Mouse (Mus musculus) neural tube, embryonic 14.5 days (tissue): ENCODE measurements around the gene Timm22. TPM values are rescaled to one million over a fixed set of nuclear protein-coding genes. Genes with fewer than 3 reads are reported as not detected.
A peak's percentile ranks its signal among the peaks of the same experiment; 100 is the strongest.

Source experiments
- ATAC-seq: fragments of 200-750 bp; cut with Nextera tagmentation; 2 replicates; pipeline ENCODE4 v1.8.0; 2017; ENCODE audit warnings: low read depth, mild to moderate bottlenecking, moderate TSS enrichment, moderate library complexity
- H3K27ac ChIP-seq: fragments of 300-500 bp; sonication (generic); 2 replicates; pipeline ENCODE4 v1.5.1; 2014; ENCODE audit warnings: low read depth, mild to moderate bottlenecking, control low read depth, low read length, moderate library complexity, mixed read lengths
- H3K27me3 ChIP-seq: fragments of 300-500 bp; sonication (generic); 2 replicates; pipeline ENCODE4 v1.6.1; 2014; ENCODE audit warnings: low read length; ENCODE audit not compliant: control insufficient read depth, insufficient read depth
- H3K36me3 ChIP-seq: fragments of 300-500 bp; sonication (generic); 2 replicates; pipeline ENCODE4 v1.6.1; 2014; ENCODE audit warnings: low read length, mixed read lengths; ENCODE audit not compliant: control insufficient read depth, insufficient read depth
- H3K4me1 ChIP-seq: fragments of 300-500 bp; sonication (generic); 2 replicates; pipeline ENCODE4 v1.6.1; 2014; ENCODE audit warnings: low read length; ENCODE audit not compliant: control insufficient read depth, insufficient read depth
- H3K4me2 ChIP-seq: fragments of 300-500 bp; sonication (generic); 2 replicates; pipeline ENCODE4 v1.6.1; 2014; ENCODE audit warnings: mild to moderate bottlenecking, low read depth, low read length, control low read depth
- H3K4me3 ChIP-seq: fragments of 300-500 bp; sonication (generic); 2 replicates; pipeline ENCODE4 v1.5.1; 2014; ENCODE audit warnings: low read depth, low read length, control low read depth, mixed read lengths
- H3K9ac ChIP-seq: fragments of 300-500 bp; sonication (generic); replicated peaks from 2 replicates; pipeline ENCODE4 v1.6.1; 2014; ENCODE audit warnings: low read depth, mild to moderate bottlenecking, control low read depth, low read length, mixed read lengths
- H3K9me3 ChIP-seq: fragments of 300-500 bp; sonication (generic); 2 replicates; pipeline ENCODE4 v1.6.1; 2016; ENCODE audit warnings: low read length; ENCODE audit not compliant: control insufficient read depth
- WGBS: fragments of 180-500 bp; shearing (Covaris S2); extraction: QIAGEN DNeasy Blood & Tissue Kit; methylation state at CpG from one replicate; pipeline ENCODE4 v1.1.7; 2014; 5-methylcytosine and 5-hydroxymethylcytosine counted together
- polyA plus RNA-seq: library from polyadenylated mRNA; unstranded; fragments of >200 nt; fragmentation: Nextera tagmentation; extraction: Ambion mirVana; gene quantifications from 2 replicates; pipeline ENCODE4 v1.2.1, GENCODE M21; 2014

Gene Timm22
- polyA plus RNA-seq, 1 experiment from 2014 or later, result 116 TPM

DNA sequence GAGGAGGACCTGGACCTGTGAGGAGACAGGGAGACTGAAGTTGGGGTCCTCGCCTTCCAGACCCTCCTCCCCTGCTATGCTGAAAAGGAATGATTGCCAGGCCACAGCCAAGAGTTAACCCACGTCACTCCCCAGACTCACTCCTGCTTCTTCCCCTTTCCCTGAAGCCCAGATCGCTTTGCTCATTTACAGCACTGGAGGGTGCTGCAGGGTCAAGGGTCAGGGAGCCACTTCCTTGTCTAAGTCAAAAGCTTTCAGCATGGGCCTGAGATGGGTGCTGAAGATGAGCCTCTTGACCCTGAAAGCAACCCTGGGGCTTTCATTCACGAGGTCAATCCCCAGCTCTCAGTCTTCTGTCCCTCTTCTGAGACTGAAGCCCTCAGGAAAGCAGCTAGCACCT is 12.4 kb downstream of the Timm22 start:
- H3K9ac ChIP-seq, result no peak overlapping the region
- H3K4me2 ChIP-seq, result no peak overlapping the region
- H3K9me3 ChIP-seq, result no peaks in the 10 kb centered on the region
- 69% methylated on average over 4 of the region's 4 CpGs for WGBS
- no peak overlapping the region for H3K4me3 ChIP-seq
- H3K27me3 ChIP-seq, result no peaks in the 10 kb centered on the region
- peaks cover 80% of the 10 kb centered on the region for H3K36me3 ChIP-seq
- ATAC-seq, result no peak
- no peak overlapping the region for H3K27ac ChIP-seq
- no peaks in the 10 kb centered on the region for H3K4me1 ChIP-seq

DNA sequence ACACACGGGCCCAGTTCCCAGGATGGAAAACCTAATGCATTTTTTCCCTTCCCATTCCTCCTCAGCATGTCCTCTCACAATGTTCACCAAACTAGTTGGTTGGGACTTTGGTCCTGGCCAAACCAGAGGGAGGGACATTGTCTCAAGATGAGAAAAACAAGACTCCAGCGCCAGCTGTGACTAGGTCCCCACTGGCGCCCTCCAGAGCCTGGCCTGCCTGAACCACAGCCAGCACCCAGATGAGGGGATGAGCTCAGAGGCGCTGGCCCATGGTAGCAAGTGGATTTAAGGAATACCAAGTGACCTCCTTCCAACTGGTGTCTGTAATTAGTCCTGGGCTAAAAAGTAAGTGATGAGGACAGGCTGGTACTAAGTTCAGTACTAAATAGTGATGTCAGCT is 14.1 kb downstream of the Timm22 start:
- H3K4me1 ChIP-seq, result no peaks in the 10 kb centered on the region
- no peak overlapping the region for H3K4me2 ChIP-seq
- no peaks in the 10 kb centered on the region for H3K9me3 ChIP-seq
- no peak for ATAC-seq
- no peak overlapping the region for H3K27ac ChIP-seq
- no peaks in the 10 kb centered on the region for H3K27me3 ChIP-seq
- WGBS, result 73% methylated on average over 4 of the region's 4 CpGs
- no peak overlapping the region for H3K4me3 ChIP-seq
- no peak overlapping the region for H3K9ac ChIP-seq
- H3K36me3 ChIP-seq, result peaks cover 72% of the 10 kb centered on the region

DNA sequence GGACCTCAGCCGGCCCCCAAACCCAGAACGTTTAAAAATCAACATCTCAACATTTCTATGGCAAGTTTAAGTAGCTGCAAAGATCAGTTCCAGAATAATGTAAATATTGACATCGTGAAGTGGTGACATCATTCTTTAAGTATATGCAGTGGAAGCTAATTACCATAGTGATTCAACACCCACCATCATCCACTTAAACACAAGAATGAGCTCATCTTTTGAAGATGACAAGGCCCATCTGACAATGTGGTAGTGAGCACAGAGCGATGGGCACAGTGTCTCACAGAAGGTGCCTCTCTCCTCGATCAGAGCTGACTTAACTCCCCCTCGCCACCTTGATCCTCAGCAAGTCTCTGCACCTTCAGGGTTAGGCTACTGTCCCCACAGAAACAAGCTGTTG is 19.0 kb downstream of the Timm22 start:
- Histone ChIP-seq H3K27ac (no peak overlapping the region), H3K4me1 (0 out of 2 replicates have a peak, but pooled peaks cover 2% of the 10 kb centered on the region), H3K9me3 (no peaks in the 10 kb centered on the region), H3K9ac (no peak overlapping the region), H3K4me3 (no peak overlapping the region), H3K4me2 (no peak overlapping the region), H3K27me3 (no peaks in the 10 kb centered on the region), H3K36me3 (peaks cover 35% of the 10 kb centered on the region)
- 88% methylated on average over 6 of the region's 6 CpGs for WGBS
- ATAC-seq, result no peak

DNA sequence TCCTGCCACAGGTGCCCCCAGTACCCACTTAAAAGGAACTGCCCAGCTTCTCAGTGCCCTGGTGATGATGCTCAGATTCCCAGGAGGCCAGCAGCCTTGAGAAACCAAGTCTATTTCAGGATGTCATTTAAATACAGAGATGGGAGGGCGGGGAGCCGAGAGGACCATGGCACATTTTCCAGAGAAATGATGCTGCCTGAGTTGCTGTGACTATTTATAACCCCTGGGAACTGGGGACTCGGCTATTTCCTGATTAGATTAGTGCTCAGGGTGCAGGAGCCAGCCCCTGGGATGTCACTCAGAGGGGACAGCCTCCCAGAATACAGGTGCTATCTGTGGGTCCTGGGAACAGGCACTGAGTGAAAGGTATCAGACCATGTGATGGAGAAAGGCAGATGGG is 21.0 kb downstream of the Timm22 start:
- Histone ChIP-seq H3K36me3 (peaks cover 23% of the 10 kb centered on the region), H3K9ac (no peak overlapping the region), H3K27me3 (no peaks in the 10 kb centered on the region), H3K4me1 (0 out of 2 replicates have a peak, but pooled peaks cover 2% of the 10 kb centered on the region), H3K27ac (no peak overlapping the region), H3K4me2 (no peak overlapping the region), H3K4me3 (no peak overlapping the region), H3K9me3 (no peaks in the 10 kb centered on the region)
- 65% methylated on average over 3 of the region's 3 CpGs for WGBS
- no peak for ATAC-seq

DNA sequence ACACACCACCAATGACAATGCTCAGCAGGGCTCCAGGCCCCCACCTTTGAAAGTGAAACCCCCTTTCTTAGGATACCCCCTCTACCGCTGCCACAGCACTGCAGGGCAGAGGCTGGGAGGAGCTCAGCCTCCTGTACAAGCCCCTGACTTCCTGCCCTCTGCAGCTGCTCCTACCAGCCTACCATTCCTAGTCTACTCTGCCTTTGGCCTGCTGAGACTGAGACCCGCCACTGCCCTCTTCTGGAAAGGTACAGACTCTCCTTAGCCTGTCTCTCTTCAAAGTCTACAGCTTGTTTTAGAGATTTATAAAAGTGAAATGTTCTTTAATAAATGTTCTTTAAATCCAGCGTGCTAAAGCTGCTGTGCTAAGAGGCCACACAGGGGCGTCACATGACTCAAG is 22.3 kb downstream of the Timm22 start:
- Histone ChIP-seq H3K9ac (no peak overlapping the region), H3K27me3 (no peaks in the 10 kb centered on the region), H3K4me3 (no peak overlapping the region), H3K27ac (no peak overlapping the region), H3K4me1 (0 out of 2 replicates have a peak, but pooled peaks cover 2% of the 10 kb centered on the region), H3K4me2 (no peak overlapping the region), H3K36me3 (peaks cover 14% of the 10 kb centered on the region), H3K9me3 (no peaks in the 10 kb centered on the region)
- 67% methylated on average over 4 of the region's 4 CpGs for WGBS
- ATAC-seq, result no peak

DNA sequence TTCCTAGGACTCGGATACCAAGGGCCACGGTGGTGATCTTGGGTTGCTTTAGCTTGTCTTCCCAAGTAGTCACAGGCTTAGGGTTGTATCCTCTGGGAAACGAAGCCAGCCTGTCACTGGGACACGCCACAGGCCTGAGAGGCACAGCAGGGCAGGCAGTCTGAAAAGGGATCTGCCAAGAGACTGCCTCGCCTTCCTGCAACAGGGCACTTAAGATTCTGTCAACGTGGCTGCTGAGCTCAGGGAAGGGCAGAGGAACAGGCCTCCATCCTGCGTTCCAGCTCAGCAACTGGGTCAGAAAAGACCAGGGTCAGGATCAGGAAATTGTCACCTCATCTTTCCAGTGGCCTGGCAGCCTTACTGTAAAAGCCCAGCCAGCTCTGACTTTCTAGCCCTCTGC is 22.8 kb downstream of the Timm22 start:
- Histone ChIP-seq H3K27ac (no peak overlapping the region), H3K9ac (no peak overlapping the region), H3K36me3 (peaks cover 9% of the 10 kb centered on the region), H3K4me2 (no peak overlapping the region), H3K9me3 (no peaks in the 10 kb centered on the region), H3K4me3 (no peak overlapping the region), H3K27me3 (no peaks in the 10 kb centered on the region), H3K4me1 (0 out of 2 replicates have a peak, but pooled peaks cover 2% of the 10 kb centered on the region)
- no peak for ATAC-seq
- WGBS, result 69% methylated on average over 7 of the region's 7 CpGs

DNA sequence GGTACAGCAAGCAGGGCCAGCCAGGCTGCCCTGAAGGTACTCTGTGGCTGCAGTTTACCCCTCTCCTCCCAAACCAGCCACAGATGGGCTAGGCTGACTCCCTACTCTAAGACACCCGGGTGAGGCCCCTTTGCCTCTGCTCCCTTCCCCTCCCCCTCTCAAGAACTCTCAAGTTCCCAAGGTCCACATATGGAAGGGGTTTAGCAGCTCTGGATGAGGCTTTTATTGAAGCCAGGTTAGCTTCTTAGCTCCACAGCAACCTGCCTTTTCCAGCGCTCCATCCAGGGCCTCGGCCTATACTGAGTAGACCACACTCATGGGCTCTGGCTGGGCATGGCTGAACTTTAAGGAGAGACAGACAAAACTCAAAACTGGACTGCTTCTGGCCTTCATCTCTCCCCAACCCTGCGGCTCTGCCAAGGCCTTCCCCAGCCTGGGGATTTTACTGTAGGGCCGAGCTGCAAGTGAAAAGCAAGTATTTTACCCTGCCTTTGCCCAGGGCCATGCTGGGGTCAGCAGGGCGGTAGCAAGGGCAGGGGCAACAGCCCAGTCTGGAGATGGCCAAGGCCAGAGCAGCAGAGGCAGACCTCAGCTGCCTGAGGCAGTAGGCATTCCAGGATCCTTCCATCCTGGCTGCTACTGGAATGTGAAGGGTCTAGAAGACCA is 23.3 kb downstream of the Timm22 start:
- no peak for ATAC-seq
- WGBS, result 75% methylated on average over 6 of the region's 6 CpGs
- no peak overlapping the region for H3K4me2 ChIP-seq
- 0 out of 2 replicates have a peak, but pooled peaks cover 2% of the 10 kb centered on the region for H3K4me1 ChIP-seq
- no peaks in the 10 kb centered on the region for H3K9me3 ChIP-seq
- no peaks in the 10 kb centered on the region for H3K27me3 ChIP-seq
- H3K9ac ChIP-seq, result no peak overlapping the region
- H3K4me3 ChIP-seq, result no peak overlapping the region
- no peak overlapping the region for H3K27ac ChIP-seq
- H3K36me3 ChIP-seq, result peaks cover 5% of the 10 kb centered on the region

DNA sequence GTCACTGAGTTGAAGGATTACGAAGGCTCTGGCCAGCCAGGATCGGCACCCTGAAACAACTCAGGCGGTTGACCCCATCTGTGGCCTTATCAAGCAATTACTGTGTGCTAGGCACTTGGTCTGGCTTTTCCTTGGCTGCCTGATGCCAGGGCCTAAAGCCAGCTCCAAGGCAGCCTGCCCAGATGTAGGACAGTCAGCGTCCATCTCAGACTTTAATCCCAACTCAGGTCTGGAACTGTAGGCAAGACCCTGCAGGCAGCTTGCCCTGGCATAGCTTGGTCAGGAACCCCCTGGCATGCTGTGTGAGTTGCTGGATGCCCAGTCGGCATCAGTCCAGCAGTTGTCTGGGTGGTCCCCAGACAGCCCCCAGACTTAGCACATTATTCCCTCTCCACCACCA is 29.3 kb downstream of the Timm22 start:
- 83% methylated on average over 5 of the region's 5 CpGs for WGBS
- ATAC-seq, result no peak
- no peak overlapping the region for H3K4me3 ChIP-seq
- no peak overlapping the region for H3K9ac ChIP-seq
- H3K4me2 ChIP-seq, result no peak overlapping the region
- H3K36me3 ChIP-seq, result peaks cover 22% of the 10 kb centered on the region
- no peaks in the 10 kb centered on the region for H3K27me3 ChIP-seq
- H3K4me1 ChIP-seq, result peaks cover 22% of the 10 kb centered on the region
- H3K27ac ChIP-seq, result no peak overlapping the region
- H3K9me3 ChIP-seq, result no peaks in the 10 kb centered on the region

DNA sequence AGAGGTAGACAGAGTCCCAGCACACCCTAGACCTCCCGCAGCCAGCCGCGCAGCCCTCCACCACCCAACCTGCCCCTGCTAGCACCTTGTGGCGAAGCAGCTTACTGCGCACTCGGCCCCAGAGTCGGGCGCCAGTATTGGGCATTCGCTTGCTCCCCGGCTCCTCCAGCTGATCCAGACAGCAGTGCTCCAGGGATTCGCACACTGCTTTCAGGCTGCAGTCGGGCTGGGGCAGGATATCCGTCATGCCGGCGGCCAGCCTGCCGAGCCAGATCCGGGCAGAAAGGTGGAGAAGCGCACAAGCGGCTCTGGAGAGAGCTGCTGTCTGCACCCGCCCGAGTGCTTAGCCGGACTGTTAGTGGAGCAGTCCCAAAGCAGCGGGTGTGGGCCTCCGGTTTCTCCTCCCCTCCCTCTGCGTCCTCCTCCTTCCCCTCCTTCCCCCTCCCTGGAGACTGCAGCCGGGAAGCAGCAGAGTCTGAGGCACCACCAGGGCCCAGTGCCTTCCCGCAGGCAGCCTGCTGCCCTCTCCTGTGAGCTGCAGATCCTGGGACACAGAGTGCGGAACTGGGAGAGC is 30.2 kb downstream of the Timm22 start:
- peak; percentile 58 for ATAC-seq
- Histone ChIP-seq H3K27ac (peak overlapping the region; percentile 57), H3K4me2 (peak overlapping the region; percentile 41), H3K36me3 (peaks cover 22% of the 10 kb centered on the region), H3K27me3 (no peaks in the 10 kb centered on the region), H3K9ac (peak overlapping the region; percentile 42), H3K4me3 (peak overlapping the region; percentile 15; the same call in 1 of the 2 replicates), H3K9me3 (no peaks in the 10 kb centered on the region), H3K4me1 (peaks cover 22% of the 10 kb centered on the region)
- WGBS, result 8% methylated on average over 28 of the region's 28 CpGs
